Mouse (Mus musculus) gastrocnemius, postnatal 25 days (tissue): ENCODE results near the gene Olfr31. TPM values are rescaled to one million over a fixed set of nuclear protein-coding genes. Genes with fewer than 3 reads are reported as not detected.
A peak's percentile ranks its signal among the peaks of the same experiment; 100 is the strongest.

ENCODE experiments used
- DNase-seq: peaks from one replicate; pipeline ENCODE4 v3.0.0; 2022
- long read RNA-seq, 2 experiments: library from polyadenylated mRNA; stranded (forward); transcript quantifications; one replicate each; pipeline ENCODE4 v2.0.0; 2021
- total RNA-seq, 2 experiments: library from RNA; stranded (reverse); gene quantifications; 1 replicate in 1 of 2; 2 replicates in 1 of 2; pipeline ENCODE4 v1.2.3; 2021

The Olfr31 gene
- total RNA-seq: not detected
- long read RNA-seq, experiment 1: 0 reads
- long read RNA-seq, experiment 2: 0 reads

DNA sequence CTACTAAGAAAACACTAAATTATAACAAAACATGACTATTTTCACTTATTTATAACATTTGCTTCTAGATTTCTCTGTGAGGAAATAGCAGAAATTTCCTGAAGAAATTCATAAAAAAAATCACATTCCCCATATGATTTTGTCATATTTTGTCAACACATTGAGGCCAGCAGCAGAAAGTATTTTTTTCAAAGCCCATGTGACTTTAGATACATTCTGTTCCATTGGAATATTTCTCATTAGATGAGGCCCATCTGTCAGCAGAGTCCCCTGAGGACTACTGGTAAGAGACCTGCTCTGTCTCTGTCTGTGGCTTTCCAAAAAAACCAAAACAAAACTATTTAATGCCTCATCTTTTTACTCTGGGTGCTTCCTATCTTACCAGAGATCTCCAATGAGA lies at the start of gene Olfr31:
Gene Olfr31, plus strand, starts transcription at position 301 of the 400 bp plus-strand sequence.
- DNase-seq: no peak

DNA sequence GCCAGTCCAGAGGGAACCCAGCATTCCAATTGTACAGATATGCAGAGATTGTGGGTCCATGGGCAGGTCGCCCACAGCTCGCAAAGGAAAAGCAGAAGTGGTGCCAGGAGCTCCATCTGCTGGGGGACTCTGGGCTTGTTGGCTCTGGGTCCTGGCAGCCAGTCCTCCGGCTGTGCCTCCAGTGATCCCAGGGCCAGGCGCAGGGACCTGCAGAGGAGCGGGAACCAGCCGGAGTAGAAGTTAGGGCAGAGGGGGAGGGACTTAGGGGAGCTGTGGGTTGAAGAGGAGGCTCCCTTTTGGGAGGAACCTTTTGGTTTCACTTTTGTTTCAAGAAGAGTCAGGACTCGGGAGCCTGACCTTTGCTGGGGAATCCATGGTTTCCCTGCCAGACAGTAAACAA lies 28.2 kb upstream of the Olfr31 start:
- DNase-seq: peak; percentile 15

DNA sequence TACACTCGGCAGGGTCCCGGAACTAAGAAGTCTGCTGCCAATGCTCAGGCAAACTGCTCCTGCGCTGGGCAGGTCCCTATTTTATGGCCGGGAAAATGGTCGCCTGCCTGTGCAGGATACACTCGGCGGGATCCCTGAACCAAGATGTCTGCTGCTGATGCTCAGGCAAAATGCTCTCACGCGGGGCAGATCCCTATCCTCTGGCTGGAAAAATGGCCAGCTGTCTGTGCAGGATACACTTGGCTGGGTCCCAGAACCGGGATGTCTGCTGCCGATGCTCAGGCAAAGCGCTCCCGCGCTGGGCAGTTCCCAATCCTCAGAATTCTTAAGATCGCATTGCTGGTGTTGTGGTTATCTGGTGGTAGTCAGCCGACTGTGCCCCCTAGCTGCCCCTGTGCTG lies 13.7 kb upstream of the Olfr31 start:
- DNase-seq: no peak

DNA sequence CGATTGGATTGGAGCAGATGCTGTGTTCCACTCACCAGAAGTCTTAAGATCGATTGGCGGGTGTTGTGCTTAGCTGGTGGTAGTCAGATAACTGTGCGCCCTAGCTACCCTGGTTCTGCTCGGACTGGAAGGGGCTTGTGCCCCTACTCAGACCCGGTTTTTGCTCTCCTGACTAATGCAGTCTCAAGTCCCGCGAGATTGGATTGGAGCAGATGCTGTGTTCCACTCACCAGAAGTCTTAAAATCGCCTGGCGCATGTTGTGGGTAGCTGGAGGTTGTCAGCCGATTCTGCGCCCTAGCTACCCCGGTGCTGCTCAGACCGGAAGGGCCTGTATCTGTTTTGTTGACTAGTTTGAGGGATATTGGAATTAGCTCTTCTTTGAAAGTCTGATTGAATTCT lies 13.2 kb upstream of the Olfr31 start:
- no peak for DNase-seq

DNA sequence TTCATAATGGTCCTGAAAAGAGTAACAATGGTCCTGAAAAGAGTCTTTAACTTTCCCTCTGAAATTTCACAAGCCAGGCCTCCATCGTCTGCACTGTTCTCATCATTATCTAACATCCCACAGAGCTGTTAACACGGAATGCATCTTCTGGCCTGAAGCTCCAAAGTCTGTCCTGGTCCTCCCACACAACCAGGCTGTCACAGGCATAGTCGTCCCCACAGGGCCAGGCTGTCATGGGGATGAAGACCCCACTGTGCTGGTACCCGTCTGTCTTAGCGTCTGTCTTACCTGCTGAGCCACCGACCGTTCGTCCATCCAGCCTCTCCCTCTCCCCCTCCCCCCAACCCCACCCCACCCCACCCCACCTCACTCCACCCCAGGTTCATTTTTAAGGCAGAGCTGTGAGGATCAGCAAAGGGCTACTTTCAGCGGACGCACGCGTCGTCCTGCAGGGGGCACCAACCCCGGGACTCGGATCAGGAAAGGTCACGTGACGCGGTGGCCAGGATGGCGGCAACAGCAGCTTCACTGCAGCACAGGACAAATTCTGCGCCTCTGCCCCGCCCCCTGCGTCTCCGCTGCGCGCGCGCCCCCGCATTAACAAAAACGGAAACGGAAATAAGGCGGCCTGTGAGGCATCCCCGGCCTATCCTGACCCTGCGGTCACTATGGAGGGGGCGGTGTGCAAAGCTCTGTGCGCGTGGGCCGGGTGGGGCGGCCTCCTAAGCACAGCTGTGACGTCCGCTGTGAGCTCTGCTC lies 22.7 kb downstream of the Olfr31 start:
- DNase-seq: peak; percentile 90

DNA sequence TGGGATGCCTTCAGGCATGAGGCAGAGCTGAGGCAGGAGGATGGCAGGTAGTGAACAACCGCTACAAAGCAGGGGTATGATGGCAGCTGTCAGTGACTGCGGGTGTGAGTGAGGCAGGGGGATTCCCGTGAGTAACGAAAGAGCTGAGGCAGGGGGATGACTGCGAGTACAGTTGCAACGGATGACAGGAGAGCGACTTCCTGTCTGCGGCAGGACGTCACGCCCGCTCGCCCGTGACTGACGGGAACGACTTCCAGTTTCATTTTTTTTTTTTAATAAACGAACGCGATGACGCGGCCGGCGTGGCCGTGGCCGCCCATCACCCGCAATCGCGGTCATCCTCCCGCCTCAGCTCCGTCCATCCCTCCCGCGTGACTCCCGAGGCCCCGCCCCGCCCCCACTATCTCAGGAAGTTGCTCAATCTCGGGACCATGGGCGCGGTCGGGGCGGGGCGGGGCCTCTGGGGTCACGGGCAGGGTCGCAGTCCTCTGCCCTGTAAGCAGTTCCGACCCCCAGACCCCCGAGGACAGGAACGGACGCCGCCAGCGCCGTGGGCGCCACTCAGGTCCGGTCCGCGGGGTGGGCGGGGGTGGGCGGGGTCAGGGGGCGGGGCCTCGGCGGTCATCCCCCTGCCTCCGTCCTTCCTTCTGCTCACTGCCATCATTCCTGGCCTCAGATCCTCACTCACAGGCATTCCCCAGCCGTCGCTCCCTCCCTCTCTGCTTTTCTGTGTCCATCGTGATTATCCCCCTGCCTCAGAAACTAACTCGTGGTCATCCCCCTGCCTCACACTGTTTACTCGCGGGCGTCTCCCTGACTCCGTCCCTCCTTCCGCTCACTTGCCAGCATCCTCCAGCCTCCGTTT lies 23.6 kb downstream of the Olfr31 start, which contains the start of gene Il3ra:
Gene Il3ra, plus strand, starts transcription at position 328 of the 865 bp plus-strand sequence.
- DNase-seq: peak; percentile 73

DNA sequence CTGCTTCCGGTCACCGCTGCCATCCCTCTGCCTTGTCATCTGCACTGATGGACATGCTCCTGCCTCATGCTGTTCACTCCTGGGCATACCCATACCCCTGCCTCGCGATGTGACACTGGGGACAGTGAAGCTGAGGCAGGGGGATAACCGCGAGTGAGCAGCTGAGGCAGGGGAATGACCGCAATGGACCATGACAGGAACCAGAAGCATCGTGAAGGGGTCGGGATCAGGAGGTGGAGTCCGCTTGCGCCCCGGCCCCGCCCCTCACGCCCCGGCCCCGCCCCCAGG lies 24.1 kb downstream of the Olfr31 start:
- DNase-seq: no peak

DNA sequence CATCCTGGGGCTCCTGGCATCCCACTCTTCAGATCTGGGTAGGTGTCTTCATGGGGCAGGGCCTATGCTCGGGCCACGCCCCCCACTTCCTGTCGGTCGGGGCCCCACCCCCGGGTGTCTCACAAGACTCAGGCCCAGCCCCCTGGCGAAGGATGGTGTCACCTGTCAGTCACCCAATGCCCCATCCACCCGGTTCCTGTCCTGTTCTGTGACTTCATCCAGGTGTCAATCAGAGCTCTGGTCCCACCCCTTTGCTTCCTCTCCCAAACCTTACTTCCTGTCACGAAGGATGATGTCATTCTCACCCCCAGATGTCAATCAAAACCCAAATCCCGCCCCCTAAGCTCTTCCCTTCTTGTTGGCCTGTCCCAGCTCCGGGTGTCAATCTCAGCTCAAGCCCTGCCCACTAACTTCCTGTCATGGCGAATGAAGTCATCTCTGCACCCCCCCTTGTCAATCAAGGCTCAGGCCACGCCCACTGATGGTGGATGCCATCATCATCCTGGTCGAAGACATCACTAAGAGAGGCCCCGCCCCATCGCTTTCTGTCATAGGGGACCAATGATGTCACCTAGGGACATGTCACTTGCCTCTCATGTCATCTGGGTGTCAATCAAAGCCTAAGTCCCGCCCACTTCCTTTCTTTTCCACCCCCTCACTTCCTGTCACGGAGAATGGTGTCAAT lies 24.7 kb downstream of the Olfr31 start:
- peak; percentile 13 for DNase-seq

DNA sequence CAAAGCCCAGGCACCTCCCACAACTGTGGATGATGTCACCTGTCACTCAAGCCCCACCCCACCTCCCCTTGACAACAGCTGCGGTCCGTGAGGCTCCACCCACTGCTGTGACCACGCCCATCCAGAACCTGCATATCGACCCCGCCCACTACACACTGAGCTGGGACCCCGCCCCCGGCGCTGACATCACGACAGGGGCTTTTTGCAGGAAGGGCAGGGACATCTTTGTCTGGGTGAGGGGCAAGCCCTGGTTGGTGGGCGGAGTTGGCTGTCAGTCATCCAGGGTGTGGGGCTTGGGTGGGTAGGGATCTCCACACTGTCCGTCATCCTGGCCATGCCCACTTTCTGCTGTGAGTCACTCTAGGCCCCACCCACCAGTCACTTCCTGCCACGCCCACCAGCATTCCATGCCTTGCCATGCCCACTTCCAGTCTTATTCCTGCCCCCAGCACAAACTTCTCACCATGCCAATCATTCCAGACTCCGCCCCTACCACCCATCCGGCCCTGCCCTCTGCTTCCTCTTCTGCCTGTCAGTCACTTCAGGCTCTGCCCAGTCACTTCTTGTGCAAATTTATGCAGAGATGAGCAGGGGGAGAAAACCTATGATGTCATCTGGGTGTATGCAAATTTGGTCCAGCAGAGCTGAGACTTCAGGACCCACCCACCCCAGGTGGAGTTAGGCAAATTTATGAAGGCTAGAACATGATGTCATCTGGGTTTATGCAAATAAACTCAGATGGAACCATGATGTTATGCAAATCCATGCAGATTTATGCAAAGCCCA lies 25.4 kb downstream of the Olfr31 start:
- no peak for DNase-seq

DNA sequence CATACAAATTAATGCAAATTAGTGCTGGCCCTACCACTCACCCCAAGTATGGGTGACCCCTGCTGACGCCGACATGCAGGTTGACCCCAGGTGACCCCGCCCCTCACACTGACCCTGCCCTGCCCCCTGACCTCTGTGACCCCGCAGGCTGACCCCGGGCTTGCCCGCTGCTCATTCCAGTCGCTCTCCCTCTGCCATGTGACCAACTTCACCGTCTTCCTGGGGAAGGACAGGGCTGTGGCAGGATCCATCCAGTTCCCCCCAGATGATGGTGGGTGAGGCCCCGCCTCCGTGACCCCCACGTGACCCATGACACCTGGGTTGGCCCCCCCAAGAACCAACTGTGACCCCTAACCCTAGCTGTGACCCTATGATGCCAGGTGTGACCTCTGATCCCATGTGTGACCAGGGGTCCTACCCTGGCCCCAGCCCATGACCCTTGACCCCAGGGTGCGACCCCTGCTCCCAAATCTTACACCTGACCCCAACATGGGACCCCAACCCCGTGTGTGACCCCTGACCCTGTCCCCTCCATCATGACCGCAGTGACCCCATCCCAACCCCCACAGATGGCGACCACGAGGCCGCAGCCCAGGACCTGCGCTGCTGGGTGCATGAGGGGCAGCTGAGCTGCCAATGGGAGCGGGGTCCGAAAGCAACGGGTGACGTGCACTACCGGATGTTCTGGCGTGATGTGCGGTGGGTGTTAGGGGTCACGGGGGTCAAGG lies 26.2 kb downstream of the Olfr31 start:
- DNase-seq: peak; percentile 10

DNA sequence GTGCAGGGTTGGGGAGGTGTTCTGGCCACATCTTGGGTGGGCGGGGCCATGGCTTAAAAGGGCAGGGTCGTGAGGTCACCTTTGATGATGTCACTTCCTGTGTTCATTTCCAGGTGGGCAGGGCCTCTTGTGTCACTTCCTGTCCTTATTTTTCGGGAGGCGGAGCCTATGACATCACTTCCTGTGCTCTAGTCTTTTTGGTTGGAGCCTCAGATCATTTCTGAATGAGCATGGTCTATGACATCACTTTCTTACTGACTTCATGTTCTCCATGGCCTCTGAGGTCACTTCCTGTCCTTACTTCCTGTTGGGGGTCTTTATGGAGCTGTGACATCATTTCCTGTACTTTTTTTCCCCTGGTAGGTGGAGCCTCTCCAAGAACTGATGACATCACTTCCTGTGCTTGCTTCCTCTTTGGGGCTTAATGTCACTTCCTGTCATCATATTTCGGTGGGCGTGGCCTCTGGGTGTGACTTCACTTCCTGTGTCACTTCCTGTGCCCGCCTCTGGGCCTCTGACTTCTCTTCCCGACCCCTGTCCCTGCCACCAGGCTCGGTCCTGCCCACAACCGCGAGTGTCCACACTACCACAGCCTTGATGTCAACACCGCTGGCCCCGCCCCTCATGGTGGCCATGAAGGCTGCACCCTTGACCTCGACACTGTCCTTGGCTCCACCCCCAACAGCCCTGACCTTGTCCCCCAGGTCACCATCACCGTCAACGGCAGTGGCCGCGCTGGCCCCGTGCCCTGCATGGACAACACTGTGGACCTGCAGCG lies 27.0 kb downstream of the Olfr31 start:
- peak; percentile 13 for DNase-seq

DNA sequence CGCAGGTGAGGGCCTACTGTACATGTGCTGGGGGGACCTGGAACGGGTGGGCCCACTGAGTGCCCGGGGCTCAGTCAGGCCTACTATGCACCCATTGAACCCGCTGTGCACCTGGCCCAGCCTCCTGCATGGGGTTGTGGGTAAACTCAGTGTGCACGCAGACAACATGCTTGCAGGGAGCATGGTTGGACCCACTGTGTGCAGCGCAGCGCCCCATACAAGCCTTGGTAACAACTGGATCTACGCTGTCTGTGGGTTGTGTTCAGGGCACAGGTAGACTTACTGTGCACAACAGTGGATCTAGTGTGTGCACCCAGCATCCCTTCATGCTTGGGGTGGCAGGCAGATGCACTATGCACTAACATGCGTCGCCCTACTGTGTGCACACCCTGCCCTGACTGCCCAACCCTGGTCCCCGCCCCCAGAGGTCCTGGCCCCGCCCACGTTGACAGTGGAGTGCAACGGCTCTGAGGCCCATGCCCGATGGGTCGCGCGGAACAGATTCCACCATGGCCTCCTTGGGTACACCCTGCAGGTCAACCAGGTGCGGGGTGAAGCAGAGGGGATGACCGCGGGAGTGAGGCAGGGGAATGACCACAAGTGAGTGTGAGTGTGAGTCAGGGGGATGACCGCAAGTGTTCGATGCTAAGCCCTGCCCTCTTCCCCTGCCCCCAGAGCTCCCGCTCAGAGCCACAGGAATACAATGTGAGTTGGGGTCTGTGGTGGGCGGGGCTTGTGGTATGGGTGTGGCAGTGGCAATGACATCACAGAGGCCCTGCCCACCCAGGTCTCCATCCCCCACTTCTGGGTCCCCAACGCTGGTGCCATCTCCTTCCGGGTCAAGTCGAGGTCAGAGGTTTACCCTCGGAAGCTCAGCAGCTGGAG lies 27.9 kb downstream of the Olfr31 start:
- DNase-seq: no peak

DNA sequence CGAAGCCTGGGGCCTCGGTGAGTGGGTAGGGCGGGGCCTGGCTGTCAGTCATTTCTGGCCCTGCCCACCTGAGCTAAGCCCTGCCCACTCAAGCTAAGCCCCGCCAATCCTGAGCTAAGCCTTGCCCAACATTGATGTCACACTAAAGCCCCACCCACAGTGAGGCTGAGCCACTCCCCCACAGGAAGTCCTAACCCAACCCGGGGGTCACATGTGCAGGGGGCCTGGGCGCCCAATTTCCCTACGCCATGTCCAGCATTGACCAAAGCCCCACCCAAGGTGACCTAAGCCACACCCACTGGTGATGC lies 28.5 kb downstream of the Olfr31 start:
- no peak for DNase-seq

DNA sequence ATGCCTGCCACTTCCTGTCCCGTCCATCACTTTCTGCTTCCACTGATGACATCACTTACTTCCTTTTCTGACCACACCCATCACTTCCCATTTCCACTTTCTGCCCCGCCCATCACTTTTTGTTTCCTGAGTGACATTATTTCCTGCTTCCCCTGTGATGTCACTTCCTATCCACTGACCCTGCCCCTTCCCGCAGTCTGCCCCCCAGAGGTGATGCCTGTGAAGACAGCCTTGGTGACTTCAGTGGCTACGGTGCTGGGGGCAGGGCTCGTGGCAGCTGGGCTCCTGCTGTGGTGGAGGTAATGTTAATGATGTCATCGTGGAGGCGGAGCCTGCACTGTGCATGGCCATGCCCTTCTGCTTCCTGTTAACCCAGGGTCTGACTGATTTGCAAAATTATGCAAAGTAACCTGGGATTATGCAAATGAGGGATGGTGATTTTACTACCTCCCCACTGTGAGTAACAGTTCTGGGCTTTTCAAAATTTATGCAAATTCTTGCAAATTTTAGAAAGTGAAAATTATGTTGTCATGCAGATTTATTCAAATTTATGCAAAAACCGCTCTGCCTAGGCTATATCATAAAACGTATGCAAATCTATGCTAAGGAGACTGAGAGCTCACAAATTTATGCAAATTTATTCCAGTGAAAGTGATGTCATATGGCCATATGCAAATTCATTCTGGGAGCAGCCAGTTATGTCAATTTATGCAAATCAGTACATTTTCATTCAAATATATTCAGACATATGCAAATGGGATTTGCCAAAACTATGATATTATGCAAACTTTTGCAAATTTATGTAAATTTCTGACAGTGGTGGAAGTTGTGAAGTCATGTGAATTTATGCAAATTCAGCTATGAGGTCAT lies 29.3 kb downstream of the Olfr31 start:
- no peak for DNase-seq

DNA sequence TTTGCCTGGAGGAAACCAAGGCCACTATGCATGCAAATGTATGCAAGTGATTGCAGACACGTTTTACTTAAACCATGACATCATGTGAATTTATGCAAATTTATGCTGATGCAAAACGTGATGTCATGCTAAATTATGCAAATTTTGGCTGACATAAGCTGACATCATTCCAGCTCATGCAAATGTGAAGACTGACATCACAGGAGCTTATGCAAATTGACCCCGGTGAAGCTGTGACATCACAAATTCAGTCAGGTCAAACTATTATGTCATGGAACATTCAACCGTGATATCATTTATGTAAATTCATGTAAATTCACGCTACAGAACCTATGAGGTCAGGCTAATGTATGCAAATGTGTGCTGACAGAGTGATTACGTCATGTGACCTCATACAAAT lies 30.0 kb downstream of the Olfr31 start:
- no peak for DNase-seq

DNA sequence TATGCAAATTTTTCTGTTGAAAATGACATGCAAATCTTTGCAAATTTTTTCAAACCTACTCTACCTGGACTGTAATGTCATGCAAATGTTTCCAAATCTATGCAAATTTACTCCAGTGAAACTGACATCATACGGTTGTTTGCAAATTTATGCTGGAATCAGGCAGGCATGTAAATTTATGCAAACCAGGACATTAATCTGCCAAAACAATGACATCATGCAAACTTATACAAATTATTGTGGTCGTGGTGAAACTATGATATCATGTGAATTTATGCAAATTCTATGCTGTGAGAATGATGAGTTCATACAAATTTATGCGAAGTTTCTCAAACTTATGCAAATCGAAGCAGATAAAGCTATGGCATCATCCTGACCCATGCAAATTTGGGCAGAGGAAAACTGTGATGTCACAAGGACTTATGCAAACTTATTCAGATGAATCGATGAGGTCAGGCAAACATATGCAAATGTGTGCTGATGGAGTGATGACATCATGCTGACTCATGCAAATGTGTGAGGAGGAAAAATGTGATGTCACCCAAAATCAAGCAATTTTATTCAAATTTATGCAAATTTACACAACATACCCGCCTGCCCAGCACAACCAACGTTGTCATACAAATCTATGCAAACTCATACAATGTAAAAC lies 30.6 kb downstream of the Olfr31 start:
- no peak for DNase-seq

DNA sequence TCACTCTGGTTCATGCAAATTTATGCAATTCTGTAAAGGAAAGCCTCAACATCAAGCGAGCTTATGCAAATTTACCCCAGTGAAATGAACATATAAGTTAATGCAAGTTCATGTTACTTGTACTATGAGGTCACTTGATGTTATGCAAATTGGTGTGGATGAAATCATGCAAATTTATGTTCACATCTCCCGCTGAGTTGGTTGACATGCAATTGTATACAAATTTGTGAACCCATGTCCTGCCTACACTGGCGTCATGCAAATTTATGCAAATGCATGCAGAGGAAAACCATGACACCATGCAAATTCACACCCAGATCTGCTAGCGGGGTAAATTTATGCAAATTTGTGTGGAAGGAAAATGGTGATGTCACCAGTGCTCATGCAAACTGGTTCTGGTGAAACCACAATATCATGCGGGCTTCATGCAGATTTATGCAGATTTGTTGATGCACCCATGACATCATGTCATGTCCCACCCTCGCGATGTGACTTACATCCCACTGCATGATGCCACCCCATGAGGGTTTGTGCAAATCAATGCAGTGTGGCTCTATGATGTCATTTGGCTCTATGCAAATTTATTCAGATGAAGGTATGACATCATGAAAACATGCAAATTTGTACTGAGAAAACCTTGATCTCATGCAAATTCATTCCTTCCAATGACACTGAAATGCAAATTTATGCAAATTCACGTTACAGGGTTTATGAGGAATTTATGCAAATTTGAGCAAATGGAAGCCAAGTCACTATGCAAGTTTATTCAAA lies 31.3 kb downstream of the Olfr31 start:
- DNase-seq: no peak
